Mouse (Mus musculus): ENCODE measurements around the gene Pfkfb3. TPM values are rescaled to one million over a fixed set of nuclear protein-coding genes. Genes with fewer than 3 reads are reported as not detected.

Gene Pfkfb3
- total RNA-seq, 2 experiments from 2014 or later, result 18.1 to 28.5 TPM

DNA sequence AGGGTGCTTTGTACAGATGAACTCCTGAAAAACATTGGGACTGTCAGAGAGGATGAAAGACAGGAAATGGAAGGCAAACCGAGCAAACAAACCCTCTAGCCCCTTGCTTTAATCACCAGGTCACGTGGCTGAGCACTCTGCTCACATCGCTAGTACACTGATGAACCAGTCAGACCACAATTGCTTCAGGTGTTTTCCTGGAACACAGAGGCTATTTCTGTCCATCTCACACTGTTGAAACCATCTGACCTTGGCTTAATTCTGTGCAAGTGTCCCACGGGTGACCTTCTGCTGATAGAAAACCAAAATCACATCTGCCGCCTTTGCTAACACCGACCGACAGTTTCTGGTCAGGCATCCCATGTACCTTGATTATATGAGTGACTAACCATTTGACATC, 96.0 kb downstream of the Pfkfb3 start:
- DNase-seq (ENCODE audit: low spot score in 2 of 2), result no peak
- intact Hi-C loops (cut with DNase I), result no loop called here

DNA sequence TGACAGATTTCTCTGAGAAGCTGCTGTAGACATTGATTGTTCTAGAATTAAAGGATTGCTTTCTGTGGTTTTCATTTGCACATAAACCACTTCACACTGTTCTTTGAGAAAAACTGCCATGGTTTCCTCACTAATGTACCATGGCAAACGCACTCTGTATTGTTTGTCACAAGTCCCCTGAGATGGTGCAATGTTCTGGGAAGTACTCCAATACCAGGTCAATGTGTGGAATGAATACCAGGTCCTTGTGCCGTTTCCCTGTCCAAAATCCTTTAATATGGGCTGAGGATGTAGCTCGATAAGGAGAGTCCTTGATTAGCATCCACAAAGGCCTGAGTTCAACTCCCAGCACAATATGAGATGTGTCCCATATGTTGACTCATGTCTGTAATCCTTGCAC, 105.2 kb downstream of the Pfkfb3 start:
- DNase-seq (ENCODE audit: low spot score in 2 of 2), result no peak
- intact Hi-C loops (cut with DNase I), result no loop called here

DNA sequence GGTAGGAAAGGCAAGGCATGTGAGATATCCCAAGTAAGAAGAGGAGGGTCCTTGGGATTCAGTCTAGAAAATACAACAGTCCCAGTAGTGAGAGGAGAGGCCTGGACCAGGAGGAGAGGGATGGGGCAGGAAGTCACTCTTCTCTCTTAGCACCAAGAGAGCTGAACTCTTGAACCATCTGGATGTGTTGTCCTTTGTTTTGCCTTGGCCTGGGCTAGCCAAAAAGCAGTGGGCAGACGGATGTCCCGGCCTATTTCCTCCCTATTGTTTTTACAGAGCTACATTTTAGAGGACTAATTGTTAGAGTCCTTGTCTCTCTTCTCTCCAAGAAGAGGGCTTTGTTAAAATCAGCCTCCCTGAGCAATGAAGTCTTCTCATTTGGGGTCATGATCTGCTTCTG, 106.0 kb downstream of the Pfkfb3 start:
- intact Hi-C loops (cut with DNase I), result no loop called here
- DNase-seq (ENCODE audit: low spot score in 2 of 2), result no peak

DNA sequence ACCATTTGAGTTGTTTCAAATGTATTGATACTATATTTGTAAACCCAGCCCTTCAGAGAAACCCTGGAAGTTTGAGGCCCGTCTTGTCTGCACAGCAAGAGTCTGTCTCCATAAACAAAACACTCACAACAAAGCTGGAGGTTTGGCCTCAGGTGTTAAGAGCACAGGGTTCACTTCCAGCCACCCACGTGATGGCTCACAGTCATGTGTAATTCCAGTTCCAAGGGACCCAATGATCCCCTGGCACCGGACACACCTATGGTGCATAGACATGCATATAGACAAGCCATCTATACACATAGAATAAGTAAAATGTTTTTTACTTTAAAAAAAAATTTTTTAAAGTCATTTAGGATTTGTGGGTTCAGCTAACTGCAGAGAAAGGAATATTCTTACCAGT, 108.2 kb downstream of the Pfkfb3 start:
- intact Hi-C loops (cut with DNase I), result no loop called here
- DNase-seq (ENCODE audit: low spot score in 2 of 2), result no peak

DNA sequence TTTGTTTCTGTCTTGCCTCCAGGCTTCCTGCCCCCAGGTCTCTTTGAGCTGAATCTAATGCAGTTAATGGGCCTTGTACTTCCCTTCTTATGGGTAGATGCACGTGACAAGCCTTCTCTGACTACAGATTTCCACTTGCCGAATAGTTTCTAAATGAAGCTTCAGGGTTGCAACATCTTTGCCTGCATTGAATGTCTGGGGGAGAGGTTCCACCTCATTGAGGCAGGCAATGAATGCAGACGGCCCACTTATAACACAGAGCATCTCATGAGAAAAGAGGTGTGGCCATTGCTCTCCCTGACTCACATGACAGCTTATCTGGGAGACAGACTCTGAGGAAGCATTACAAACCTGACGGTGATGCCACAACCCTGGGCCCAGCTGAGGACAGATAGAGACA, 112.0 kb downstream of the Pfkfb3 start:
- intact Hi-C loops (cut with DNase I), result no loop called here
- no peak for DNase-seq (ENCODE audit: low spot score in 2 of 2)

GRCm38 (mm10) chr2:11438231-11438954, 115.5 kb downstream of the Pfkfb3 start:
- intact Hi-C loops (cut with DNase I), result no loop called here
- DNase-seq (ENCODE audit: low spot score in 2 of 2), result no peak

GRCm38 (mm10) chr2:11436353-11436752, 117.5 kb downstream of the Pfkfb3 start:
- no peak for DNase-seq (ENCODE audit: low spot score in 2 of 2)
- intact Hi-C loops (cut with DNase I), result no loop called here

DNA sequence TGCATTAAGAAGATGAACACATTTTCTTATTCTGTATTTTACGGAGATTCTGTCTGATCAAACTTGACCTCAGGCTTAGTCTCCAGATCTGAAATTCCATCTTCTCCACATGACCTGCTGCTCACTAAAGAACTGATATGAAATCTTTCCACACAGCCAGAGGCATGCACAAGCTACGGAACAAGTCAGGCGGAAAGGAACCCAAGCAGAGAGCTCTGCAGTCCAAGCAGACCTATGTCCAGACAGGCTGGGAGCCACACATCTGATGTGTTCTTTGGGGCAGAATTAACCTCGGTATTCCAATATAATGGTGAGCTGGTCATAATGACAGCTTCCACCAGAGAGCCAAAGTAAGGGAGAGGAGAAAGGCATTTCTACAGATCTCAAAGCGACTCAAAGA, 120.5 kb downstream of the Pfkfb3 start:
- intact Hi-C loops (cut with DNase I), result no loop called here
- no peak for DNase-seq (ENCODE audit: low spot score in 2 of 2)

GRCm38 (mm10) chr2:11429538-11429937, 124.3 kb downstream of the Pfkfb3 start:
- peak; percentile 72 to 89 for DNase-seq (ENCODE audit: low spot score in 2 of 2)
- intact Hi-C loops (cut with DNase I), result loop anchor here (5.0 kb wide), 1 partner anchor 37 kb away; no protein-coding TSS in a partner anchor

DNA sequence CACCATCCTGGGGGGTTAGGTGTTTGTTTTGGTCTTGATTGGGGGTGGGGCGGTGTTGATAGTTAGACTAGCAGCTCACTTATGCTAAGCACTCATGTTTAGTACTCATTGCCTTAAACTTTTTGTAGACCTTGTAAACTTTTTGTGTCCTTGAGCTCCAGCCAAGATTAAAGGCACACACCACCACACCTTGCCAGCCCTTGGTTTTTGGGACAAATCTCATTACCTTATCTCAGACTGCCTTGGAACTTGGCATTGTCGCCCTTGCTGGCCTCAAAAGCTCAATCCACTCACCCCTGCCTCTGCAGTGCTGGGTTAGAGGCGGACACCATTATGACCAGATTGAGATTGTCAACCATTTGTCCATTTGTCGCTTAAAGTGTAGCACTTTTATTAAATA, 125.3 kb downstream of the Pfkfb3 start:
- intact Hi-C loops (cut with DNase I), result loop anchor here (5.0 kb wide), 1 partner anchor 36 kb away; no protein-coding TSS in a partner anchor

DNA sequence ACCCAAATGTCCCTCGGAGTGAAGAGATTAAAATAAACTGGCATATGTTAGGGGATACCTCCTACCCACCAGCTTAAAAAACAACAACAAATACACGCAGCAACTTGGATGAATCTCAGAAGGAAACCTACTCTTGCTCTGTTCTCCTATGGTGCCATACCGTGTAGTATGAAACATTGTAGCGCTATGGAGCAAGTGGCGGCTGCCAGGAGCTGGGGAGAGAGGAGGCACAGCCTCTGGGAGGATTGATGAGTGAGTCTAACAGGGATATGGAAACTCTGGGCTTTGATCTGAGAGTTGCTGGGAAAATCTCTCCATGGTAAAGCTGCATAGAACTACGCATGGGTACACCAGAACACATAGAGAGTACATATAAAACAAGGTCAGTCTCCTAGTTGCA, 126.3 kb downstream of the Pfkfb3 start:
- intact Hi-C loops (cut with DNase I), result loop anchor here (5.0 kb wide), 1 partner anchor 35 kb away; no protein-coding TSS in a partner anchor
- DNase-seq (ENCODE audit: low spot score in 2 of 2), result no peak

More for the DNA sequence above, 125.3 kb downstream of the Pfkfb3 start:
- DNase-seq (ENCODE audit: low spot score in 2 of 2), result no peak

DNA sequence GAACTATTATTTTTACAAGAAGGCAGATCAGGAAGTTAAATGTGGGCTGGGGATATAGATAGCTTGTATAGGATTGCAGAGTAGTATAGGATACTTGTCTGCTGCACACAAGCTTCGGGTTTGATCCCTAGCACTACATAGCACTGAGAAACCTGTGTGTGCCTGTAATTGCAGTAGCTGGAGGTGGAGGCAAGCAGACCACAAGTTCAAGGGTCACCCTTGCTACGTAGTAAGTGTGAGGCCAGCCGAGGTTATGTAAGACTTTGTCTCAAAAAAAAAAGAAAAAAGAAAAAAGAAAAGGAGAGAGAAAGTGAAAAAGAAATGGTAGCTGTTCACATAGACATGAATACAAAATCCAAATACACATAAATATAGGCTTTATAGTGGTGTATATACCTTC, 127.5 kb downstream of the Pfkfb3 start:
- no peak for DNase-seq (ENCODE audit: low spot score in 2 of 2)
- intact Hi-C loops (cut with DNase I), result loop anchor here (5.0 kb wide), 1 partner anchor 34 kb away; no protein-coding TSS in a partner anchor

- intact Hi-C loops (cut with DNase I), result loop anchor here (5.0 kb wide), 1 partner anchor 33 kb away; no protein-coding TSS in a partner anchor
- DNase-seq (ENCODE audit: low spot score in 2 of 2), result no peak
Measured at GRCm38 (mm10) chr2:11425421-11426131, 128.3 kb downstream of the Pfkfb3 start.

GRCm38 (mm10) chr2:11424252-11424651, 129.6 kb downstream of the Pfkfb3 start:
- peak in 1 of 2 experiments; percentile 16 for DNase-seq (ENCODE audit: low spot score in 2 of 2)
- intact Hi-C loops (cut with DNase I), result no loop called here

GRCm38 (mm10) chr2:11423421-11423820, 130.5 kb downstream of the Pfkfb3 start:
- intact Hi-C loops (cut with DNase I), result no loop called here
- peak; percentile 18 to 30 for DNase-seq (ENCODE audit: low spot score in 2 of 2)

DNA sequence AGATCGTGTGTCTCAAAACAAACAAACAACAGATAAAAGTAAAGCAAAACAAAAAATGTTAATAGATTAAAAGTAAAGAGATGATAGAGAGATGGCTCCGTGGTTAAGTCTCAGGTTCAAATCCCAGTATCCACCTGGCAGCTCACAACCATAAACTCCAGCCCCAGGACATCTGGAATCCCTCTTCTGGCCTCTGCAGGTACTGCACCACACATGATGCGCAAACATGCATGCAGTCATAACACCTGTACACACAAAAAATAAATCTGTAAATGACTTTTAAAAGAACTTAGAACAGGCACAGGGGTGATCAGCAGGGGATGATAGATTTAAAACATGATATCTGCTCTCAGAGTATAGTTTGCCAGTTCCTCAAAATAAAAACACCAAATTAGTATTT, 131.5 kb downstream of the Pfkfb3 start:
- DNase-seq (ENCODE audit: low spot score in 2 of 2), result no peak
- intact Hi-C loops (cut with DNase I), result no loop called here

Other genes starting within 250 kb of the Pfkfb3 start
- 10 to 100 TPM; 81.9 to 87.6 TPM for gene Rbm17, start 50.1 kb upstream of the Pfkfb3 start, total RNA-seq (2021)
- not detected for gene Gm17490, start 72.2 kb upstream of the Pfkfb3 start, total RNA-seq (2021)
- gene Il2ra, start 88.7 kb upstream of the Pfkfb3 start, total RNA-seq (2021), result under 1 TPM; 0.11 to 0.13 TPM
- gene Il15ra, start 151.2 kb upstream of the Pfkfb3 start, total RNA-seq (2021), result 1 to 10 TPM; 3.8 to 6.9 TPM
- gene Fbh1, start 223.5 kb upstream of the Pfkfb3 start, total RNA-seq (2021), result 10 to 100 TPM; 83.2 to 94.7 TPM
- gene Ankrd16, start 223.8 kb upstream of the Pfkfb3 start, total RNA-seq (2021), result 10 to 100 TPM; 64.0 to 66.9 TPM

Measured in left cerebral cortex, postnatal 14 days (tissue).